Mouse (Mus musculus): ENCODE results near the gene Lbh.

The Lbh gene

DNA sequence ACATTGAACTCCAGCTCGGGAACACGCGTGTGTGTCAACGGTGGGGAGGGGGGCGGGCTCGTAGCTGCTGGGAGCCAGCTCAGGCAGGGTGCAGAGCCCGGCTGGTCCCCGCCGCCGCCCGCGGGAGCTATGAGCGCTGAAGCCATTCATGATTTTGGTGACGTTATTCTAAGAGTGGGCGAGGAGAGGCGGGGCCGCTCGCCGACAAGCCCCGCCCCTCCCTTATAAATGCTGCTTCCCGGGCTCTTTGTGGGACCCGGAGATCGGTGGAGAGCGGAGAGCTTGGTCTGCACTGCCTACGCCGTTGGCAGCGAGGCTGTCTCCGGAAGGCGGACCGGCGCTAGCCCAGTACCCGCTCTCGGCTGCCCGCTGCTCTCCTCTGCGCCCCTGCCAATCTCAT is at the start of gene Lbh:
Lbh (plus strand) TSS at position 253 of the 400 bp plus-strand sequence.
- DNase-seq (ENCODE audit: low spot score): peak; percentile 87

DNA sequence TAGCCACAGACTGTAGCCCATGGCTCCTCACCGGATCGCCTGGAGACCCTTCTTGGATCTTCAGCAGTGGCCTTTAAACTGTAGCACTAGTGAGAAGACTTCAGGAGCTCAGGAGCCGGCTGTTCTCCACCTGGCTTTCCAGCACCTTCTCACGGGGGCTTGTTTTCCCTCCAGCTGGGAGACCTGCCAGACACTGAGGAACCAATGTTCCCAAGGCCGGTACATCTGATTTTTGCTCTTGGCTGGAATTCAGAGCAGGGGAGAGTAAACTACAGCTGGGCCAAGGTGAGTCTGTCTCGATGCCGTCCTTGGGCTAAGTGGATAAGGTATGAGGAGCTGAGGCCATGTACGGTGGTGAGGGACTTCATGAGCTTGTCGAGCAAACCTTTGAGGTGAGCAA is 39.1 kb upstream of the Lbh start:
- DNase-seq (ENCODE audit: low spot score): no peak

DNA sequence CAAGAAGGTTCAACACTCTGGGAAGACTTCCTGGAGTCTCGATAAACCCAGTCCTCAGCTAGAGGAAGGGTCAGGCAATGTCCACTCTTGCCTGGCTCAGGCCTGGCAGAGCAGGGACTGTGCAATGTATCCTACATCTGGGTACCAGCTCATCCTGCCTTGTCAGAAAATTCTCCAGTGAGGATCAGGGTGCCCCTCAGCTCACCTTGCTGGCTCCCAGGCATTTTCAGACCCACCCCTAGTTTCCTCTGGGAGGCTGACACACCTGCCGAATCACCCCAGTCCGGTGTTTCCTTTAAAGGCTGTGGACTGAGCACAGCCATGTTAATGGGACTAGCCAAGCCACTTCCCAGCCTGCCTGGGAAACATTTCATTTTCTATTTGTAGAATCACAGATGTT is 37.9 kb upstream of the Lbh start:
- no peak for DNase-seq (ENCODE audit: low spot score)

DNA sequence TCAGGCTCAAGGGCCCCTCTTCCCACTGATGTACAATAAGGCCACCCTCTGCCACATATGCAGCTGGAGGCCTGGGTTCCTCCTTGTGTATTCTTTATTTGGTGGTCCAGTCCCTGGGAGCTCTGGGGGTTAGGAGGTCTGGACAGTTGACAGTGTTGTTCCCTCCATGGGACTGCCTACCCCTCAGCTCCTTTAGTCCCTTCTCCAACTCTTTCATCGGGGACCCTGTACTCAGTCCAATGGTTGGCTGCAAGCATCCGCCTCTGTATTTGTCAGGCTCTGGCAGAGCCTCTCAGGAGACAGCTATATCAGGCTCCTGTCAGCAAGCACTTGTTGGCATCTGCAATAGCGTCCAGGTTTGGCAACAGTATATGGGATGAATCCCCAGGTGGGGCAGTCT is 37.1 kb upstream of the Lbh start:
- DNase-seq (ENCODE audit: low spot score): no peak

DNA sequence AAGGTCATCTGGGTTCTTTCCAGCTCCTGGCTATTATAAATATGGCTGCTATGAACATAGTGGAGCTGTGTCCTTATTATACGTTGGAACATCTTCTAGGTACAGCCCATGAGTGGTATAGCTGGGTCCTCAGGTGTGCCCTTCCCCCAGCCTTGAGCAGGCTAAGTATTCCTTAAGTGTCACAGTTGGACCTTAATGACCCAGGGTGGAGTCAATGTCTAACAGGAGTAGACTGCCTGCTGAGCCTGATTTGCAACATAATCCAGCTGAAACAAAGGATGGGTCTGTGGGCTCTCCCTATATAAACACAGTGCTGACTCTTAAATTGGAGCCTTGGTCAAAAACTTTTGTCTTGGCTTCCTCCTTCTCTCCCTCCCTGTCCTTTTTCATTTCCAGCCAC is 36.3 kb upstream of the Lbh start:
- DNase-seq (ENCODE audit: low spot score): no peak

DNA sequence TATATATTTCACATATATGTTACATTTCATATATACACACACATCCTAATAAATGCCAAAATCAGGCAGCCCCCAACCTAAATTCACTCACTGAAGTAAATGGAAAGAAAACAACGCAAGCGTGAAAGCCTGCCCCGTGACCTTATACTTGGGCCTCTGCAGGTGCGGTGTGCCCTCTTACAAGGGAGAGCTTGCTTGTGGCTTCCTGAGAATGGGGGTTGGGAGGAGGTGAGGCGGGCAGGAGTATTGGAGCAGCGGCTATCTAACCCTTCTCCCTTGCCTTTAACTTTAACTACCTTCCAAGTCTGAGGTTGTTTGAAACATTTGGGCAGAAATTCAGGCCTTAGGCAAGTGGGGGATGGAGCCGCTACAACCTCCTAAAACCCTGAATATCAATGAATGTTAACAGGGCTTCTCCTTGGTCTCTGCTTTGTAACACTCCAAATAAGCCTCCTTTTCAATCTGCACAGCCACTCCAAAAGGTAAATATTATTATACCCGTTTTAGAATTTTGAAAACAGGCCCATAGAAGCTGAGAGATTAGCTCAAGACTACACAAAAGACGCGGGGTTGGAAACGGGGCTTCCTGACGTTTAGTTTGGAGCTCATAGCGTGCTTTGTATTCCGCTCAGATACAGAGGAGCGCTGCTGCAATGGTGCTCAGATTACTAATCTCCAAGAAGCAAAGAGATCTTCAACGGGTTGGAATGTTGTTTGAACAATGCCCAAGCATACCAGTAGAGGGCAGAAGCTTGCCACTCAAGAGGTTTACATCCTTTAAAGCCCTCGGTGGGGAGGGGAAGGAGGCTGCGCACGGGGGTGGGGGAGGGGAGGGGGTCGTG is 28.3 kb upstream of the Lbh start:
- DNase-seq (ENCODE audit: low spot score): peak; percentile 20

DNA sequence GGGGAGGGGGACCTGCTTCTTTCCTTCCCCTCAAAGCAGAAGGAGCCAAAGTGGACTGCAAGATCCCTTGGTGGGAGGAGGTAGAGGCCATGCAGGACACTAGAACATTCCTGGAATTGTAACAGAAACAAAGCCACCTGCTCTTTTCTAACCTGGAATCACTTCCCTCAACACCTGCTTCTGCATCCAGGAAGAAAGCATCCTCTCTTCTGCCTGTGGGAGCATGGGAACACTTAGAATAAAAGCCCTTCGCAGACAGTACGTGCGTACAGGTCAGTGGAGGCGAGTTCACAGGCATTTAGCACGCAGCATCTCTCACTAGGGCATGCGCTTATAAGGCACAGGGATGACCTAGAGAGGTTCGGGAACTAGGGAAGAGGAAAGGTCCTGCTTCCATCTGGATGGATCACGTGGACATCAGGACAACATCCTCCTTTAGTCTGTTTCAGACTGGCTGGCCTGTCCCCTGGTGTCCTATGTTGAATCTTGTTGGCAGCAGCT is 27.7 kb upstream of the Lbh start:
- no peak for DNase-seq (ENCODE audit: low spot score)

DNA sequence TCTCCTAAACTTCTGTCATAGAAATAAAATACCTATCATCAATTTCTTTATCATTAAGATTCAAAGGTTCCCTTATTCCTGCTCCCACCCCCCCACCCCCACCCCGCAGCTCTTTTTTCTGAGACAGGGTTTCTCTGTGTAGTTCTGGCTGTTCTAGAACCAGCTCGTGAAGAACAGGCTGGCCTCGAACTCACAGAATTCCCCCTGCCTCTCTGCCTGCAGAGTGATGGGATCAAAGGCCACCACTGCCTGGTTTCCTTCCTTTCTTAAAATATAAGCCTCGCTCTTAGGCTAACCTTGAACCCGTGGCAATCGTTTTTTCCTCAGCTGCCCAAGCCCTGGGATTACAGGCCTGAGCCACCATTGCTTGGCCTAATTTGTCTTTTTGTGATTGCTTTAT is 26.5 kb upstream of the Lbh start:
- DNase-seq (ENCODE audit: low spot score): no peak

DNA sequence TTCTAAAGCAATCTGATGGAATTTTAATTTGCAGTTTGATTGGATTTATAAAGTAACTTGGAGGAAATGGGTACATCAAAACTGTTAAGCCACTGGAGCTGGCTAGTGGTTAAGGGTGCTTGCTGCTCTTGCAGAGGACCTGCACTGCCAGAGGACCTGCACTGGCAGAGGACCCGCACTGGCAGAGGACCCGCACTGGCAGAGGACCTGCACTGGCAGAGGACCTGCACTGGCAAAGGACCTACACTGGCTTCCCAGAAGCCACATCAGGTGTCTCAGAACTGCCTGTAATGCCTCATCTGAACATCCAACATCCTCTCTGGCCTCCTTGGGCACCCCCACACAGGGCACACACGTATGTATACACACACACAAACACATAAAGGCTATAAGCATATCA is 22.6 kb upstream of the Lbh start:
- DNase-seq (ENCODE audit: low spot score): no peak

DNA sequence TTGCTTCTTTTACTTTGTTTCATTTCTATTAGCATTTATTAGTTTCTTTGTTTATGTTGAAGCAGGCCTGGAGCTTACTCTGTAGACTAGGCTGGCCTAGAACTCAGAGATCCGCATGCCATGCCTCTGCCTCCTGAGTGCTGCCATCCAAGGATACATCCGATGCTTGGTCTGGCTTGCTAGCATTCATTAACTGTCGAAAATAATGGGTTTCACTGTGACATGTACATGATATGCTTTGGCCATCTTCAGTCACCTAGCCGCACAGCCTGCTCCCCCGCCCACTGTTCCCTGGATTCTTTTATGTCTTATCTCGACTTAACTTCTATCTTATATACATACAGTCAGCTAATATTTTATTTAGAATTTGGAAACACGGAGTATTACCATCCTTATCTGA is 21.0 kb upstream of the Lbh start:
- DNase-seq (ENCODE audit: low spot score): no peak

DNA sequence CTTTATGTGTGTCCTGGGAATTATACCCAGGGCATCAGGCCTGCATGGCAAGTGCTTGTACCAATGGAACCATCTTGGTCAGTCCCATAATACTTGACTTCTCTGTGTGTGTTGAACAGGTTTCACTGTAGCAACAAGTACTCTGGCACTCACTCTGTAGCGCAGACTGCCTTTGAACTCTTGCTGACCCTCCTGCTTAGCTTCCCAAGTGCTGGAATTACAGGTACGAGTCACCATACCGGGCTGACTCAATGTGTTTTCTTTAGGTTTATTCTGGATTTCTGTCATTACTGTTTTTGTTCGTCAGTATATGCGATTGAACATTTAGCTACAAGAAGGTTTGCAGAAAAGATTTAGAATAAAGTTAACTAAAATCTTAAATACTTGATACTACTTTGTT is 20.1 kb upstream of the Lbh start:
- no peak for DNase-seq (ENCODE audit: low spot score)

DNA sequence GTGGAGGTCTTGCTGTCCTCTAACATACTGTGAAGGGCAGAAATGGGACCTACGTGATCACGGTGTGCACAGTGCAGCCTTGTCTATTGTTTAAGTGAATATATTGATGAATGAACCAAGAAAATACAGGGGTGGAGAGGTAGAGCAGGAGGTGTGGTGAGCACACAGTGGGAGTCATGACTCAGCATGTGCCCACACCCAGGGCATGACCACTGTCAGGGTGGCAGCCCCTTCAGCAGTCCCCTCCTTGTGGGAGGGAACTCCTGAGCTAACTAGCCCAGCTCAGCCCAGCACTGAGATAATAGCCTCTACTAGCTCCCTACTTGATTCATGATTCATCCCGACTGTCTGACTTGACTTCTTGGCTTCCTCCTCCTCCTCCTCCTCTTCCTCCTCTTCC is 19.3 kb upstream of the Lbh start:
- no peak for DNase-seq (ENCODE audit: low spot score)

DNA sequence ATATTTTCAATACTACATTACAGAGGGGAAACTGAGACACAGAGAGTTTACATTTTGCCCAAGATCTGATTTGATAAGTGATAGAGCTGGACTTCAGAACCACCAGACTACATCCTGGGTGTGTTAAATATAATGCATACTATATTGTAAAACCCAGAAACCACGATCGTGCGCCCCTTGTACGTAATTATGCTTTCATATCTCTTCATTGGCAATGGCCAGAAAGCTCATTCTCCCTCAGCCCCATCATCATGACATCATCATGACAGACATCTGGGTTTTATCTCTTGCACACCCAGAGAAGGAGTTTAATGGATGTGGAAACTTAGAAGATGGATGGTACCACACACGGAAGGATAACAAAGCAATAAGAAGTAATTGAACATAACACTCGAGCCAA is 17.1 kb upstream of the Lbh start:
- no peak for DNase-seq (ENCODE audit: low spot score)

DNA sequence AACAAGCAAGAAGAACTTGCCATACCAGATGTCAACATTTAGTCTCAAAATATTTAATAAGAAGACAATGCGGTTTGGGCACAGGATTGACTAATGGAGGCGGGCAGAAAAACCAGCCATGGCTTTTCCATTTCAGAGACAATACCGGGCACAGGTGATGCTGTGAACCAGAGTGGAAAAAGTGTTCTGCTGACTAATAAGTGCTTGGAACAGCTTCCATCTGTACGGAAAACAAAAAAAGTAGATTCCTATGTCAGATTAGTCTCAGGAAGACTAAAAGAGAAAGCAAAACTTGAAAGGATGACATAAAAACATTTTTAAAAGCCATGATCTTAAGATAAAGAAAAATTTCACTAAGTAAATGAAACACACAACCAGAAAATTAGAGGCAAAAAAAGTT is 16.4 kb upstream of the Lbh start:
- DNase-seq (ENCODE audit: low spot score): no peak

DNA sequence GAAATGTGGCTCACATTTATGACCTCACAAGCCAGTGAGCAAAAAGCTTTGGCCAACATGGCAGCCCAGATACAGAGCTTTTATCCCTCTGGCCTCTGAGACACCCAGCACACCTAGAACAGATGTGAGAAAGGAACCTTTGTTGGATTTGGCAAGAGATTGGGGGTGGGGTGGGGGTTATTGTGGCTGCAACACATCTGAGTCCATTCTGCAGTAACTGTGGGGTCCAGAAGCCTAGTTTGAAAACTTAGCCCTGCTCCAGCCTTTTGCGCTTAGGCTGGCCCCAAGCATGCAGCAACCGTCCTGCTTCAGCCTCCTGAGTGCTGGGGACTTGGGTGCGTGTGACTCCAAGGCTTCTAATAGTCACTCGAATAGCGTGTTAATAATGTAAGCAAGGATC is 14.8 kb upstream of the Lbh start:
- no peak for DNase-seq (ENCODE audit: low spot score)

DNA sequence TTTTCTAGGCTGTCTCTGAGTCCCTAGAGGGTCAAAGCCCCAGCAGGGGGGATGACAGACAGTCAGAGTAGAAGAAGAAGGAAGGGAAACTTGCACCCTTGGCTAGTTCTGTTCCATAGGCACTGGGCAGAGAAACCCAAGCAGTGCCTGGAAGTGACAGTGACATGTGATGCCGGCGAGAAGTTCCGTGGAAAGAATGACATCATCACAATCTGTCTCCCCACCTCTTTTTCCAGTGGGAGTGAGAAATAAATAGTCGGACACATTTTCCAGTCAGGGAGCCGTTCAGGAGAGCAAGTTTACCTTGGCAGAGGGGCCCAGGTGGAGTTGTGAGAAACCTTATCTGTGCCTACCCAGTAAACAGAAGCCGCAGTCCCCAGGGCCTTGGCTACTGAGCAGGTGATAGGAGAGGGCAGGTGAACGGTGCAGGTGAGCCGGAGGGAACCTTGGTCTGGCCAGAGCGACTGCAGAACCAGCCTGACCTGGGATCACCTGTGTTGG is 14.1 kb upstream of the Lbh start:
- DNase-seq (ENCODE audit: low spot score): no peak

DNA sequence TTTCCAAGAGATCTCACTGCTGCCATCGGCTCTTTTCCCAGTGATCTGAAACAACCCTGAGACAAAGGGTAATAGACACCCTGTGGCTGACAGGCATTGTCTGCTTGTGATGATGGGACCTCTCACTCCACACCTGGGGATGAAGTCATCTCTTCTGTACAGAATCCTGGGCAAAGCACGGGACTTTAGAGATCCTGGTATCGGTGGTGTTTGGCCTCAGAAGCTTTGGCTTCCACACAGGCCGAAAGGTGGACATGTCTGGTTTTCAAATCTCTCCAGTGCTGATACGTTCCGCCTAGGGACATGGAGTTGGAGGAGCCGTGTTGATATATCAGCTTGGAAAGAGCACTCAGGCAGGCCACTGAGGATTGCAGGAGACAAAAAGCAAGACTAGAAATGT is 13.2 kb upstream of the Lbh start:
- DNase-seq (ENCODE audit: low spot score): no peak

DNA sequence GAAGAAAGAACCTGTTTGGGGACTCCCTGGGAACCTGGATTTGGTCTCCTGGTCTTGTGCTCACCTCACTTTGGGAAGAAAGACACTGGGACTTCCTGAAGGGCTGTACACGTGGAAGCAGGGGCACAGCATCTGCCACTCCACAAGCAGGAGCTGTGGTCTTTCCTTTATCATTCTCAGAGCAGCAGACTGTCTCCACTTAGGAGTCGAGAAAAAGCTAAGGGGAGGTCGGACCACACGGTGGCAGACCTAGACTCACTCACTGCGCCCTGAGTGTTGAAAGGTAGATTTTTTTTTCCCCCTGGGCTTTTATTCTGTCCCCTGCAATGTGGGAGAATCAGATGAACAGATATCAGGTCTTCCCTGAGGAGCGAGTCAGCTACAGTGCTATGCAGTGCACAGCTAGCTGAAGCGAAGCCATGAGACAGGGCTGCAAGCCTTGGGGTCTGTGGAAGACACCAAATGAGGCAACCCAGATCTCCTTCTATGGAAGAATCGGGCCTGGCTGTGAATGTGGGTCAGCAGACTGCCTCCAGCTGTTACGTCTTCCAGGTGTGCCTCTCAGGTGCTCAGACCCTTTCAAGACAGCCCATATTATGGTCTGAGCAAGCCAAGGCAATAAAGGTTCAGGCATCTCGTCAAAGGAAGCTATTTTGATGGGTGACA is 11.7 kb upstream of the Lbh start:
- DNase-seq (ENCODE audit: low spot score): no peak

DNA sequence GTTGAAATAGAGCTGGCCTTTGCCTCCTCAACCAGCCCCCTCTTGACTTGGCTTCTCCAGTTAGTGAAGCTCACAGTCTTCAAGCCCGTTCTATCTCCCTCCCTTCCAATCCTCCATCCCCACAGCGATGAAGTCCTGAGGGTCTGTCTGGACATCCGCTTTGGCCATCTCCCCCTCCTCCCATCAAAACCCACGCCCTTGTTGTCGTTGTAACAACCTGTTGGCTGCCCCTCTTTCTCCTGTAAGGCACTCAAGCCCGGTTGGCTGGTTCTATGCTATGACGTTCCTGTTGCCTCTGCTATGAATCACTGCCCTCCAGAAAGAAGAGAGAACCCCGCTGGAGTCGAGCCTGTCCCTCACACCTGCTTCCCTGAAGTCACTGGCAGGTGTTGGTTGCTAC is 10.9 kb upstream of the Lbh start:
- no peak for DNase-seq (ENCODE audit: low spot score)

DNA sequence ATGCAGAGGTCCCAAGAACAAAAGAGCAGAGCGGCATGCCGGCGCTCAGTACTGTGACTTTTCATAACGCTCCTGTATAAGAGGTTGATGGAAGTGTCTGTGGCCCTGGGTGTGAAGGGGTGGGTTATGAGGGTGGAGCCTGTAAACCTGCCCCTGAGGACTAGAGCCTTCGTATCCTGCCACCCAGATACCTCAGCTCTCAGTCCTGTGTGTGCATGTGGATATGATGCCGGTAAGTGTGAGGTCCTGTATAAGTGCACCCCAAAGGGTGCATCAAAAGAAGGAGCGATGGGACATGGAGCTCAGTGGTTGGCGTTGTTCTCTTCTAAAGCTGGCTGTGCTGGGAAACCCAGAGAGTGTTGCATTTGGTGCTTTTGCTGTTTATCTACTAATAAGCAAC is 10.3 kb upstream of the Lbh start:
- no peak for DNase-seq (ENCODE audit: low spot score)

DNA sequence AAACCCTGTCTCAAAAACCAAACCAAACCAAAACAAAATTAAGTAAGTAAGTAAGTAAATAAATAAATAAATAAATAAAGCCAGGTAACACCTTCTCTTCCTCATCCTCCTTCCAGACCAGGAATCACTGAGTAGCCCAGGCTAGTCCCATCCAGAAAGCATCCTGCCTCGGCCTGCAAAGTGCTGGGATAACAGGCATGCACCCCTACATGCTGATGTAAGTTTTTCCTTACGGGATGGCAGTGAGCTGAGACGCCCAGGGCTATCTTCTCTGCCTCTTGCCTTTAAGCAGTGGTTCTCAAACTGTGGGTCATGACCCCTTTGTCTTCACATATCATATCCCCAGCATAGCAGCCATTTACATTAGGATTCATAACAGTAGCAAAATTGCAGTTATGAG is 9.5 kb upstream of the Lbh start:
- DNase-seq (ENCODE audit: low spot score): no peak

DNA sequence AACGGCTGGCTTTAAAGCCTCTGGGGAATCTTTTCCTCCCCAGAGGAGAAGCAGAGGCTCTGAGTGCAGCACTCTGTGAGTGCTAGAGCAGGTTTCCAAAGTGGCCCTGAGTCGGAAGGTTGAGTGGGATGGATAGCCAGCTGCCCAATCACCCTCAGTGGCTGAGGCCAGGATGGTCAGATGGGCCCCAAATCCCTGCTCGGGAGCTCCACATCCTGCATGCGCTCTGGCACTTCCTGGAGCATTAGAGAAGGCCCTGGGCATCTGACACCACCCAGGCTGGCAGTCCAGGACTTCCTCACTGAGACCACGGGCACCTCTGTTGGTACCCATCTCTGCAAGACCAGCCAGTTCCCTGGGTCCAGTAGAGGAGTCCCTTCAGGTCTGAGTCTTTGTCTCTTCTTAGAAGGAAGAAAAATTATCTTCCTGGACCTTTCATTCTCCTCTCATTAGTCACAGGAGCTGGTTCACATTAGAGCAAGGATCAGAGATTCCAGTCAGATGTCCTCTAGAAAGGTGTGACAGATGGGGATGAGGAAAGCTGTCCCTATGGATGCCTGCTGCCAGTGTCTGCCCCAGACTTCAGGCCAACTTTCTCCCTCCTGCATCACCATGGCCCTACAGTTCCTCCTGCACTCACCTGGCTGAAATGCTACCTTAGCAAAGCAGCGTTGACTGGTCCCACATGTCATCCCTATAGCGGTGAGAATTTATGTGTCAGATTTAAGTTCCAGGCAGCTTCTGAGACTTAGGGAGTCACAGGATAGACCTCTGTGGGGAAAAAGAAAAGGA is 8.8 kb upstream of the Lbh start:
- no peak for DNase-seq (ENCODE audit: low spot score)

DNA sequence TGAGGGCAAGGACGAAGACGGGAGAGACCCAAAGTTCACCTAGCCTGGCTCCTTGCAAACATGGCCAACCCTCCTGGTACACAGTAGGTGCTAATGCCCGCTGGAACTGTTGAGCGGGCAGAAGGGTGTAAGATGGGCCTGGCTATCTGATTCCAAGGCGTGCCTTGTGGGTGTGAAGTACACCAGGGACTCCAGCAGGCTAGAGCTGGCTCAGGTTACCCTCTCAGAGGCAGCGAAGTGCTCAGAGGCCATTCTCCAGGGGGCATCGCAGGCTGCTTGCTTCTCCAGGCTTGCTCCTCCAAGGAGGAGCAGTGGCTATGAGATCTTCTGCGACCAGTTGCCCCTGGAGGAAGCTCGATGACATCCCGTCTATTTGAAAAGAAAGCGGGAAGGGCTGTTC is 6.8 kb upstream of the Lbh start:
- DNase-seq (ENCODE audit: low spot score): no peak

All from ovary, adult 18-20 months (tissue).